Mouse (Mus musculus) stomach, embryonic 16.5 days (tissue): ENCODE measurements around the gene Sh2d7. TPM values are rescaled to one million over a fixed set of nuclear protein-coding genes. Genes with fewer than 3 reads are reported as not detected.
"Not testable (repeated sequence)": the region's sequence is repeated elsewhere in the genome, so short reads cannot be mapped to it uniquely, and the experiment has no call there.

ENCODE experiments used
- ATAC-seq: fragments of 200-750 bp; cut with Nextera tagmentation; 2 replicates; pipeline ENCODE4 v1.8.0; 2017; ENCODE audit warnings: moderate number of reproducible peaks, moderate TSS enrichment; ENCODE audit not compliant: insufficient read depth, low FRiP score
- H3K27ac ChIP-seq: fragments of 300-500 bp; sonication (generic); 2 replicates; pipeline ENCODE4 v1.5.1; 2014; ENCODE audit warnings: low read length
- H3K27me3 ChIP-seq: fragments of 300-500 bp; sonication (generic); 2 replicates; pipeline ENCODE4 v1.6.1; 2014; ENCODE audit warnings: low read length, control low read depth, mixed read lengths; ENCODE audit not compliant: control insufficient read depth, insufficient read depth
- H3K36me3 ChIP-seq: fragments of 300-500 bp; sonication (generic); 2 replicates; pipeline ENCODE4 v1.6.1; 2014; ENCODE audit warnings: low read length; ENCODE audit not compliant: control insufficient read depth, insufficient read depth
- H3K4me1 ChIP-seq: fragments of 300-500 bp; sonication (generic); 2 replicates; pipeline ENCODE4 v1.6.1; 2014; ENCODE audit warnings: low read length, control low read depth, mixed read lengths; ENCODE audit not compliant: control insufficient read depth, insufficient read depth
- H3K4me2 ChIP-seq: fragments of 300-500 bp; sonication (generic); 2 replicates; pipeline ENCODE4 v1.6.1; 2014; ENCODE audit warnings: low read depth, low read length, mixed read lengths
- H3K4me3 ChIP-seq: fragments of 300-500 bp; sonication (generic); replicated peaks from 2 replicates; pipeline ENCODE4 v1.5.1; 2014; ENCODE audit warnings: mild to moderate bottlenecking, low read length
- H3K9ac ChIP-seq: fragments of 300-500 bp; sonication (generic); 2 replicates; pipeline ENCODE4 v1.6.1; 2014; ENCODE audit warnings: low read length
- H3K9me3 ChIP-seq: fragments of 300-500 bp; sonication (generic); replicated peaks from 2 replicates; pipeline ENCODE4 v1.6.1; 2016; ENCODE audit warnings: low read length, control low read depth; ENCODE audit not compliant: control insufficient read depth
- WGBS: fragments of 180-500 bp; shearing (Covaris S2); extraction: QIAGEN DNeasy Blood & Tissue Kit; methylation state at CpG from one replicate; pipeline ENCODE4 v1.1.7; 2014; 5-methylcytosine and 5-hydroxymethylcytosine counted together
- polyA plus RNA-seq: library from polyadenylated mRNA; unstranded; fragments of >200 nt; fragmentation: Nextera tagmentation; extraction: Ambion mirVana; gene quantifications from 2 replicates; pipeline ENCODE4 v1.2.1, GENCODE M21; 2015

Sh2d7 gene
- polyA plus RNA-seq, 1 experiment from 2014 or later, result not detected

DNA sequence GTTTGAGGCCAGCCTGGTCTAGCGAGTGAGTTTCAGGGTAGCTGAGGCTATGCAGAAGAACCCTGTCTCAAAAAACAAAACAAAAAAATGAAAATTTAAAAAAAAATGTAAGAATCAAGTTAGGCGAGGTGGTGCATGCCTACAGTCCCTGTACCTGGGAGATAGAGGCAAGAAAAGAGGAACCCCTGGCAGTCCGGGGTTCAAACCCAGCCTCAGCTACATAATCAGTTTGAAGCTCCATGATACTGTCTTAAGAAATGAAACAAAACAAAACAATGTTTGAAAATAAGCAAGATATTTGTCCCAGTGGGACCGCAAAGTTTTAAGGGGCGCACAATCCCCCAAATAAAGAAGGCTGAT, 47.0 kb downstream of the Sh2d7 start:
- 28% methylated on average over 5 of the region's 5 CpGs for WGBS
- Histone ChIP-seq H3K4me3 (peak overlapping the region; percentile 96), H3K27me3 (no peaks in the 10 kb centered on the region), H3K9me3 (no peaks in the 10 kb centered on the region), H3K27ac (no peak overlapping the region), H3K9ac (peak overlapping the region; percentile 41; the same call in 1 of the 2 replicates), H3K4me1 (peaks cover 11% of the 10 kb centered on the region), H3K4me2 (peak overlapping the region; percentile 86), H3K36me3 (no peaks in the 10 kb centered on the region)
- ATAC-seq, result 0 out of 2 replicates have a peak, but pooled peaks have one; percentile 1

- H3K4me2 ChIP-seq, result peak within 1 kb of the TSS; percentile 86
- H3K27me3 ChIP-seq, result no peaks in the 10 kb centered on the region
- H3K4me1 ChIP-seq, result peaks cover 11% of the 10 kb centered on the region
- peak within 1 kb of the TSS; percentile 96 for H3K4me3 ChIP-seq
- no peak within 1 kb of the TSS for H3K27ac ChIP-seq
- no peaks in the 10 kb centered on the region for H3K36me3 ChIP-seq
- H3K9me3 ChIP-seq, result no peaks in the 10 kb centered on the region
- under 1% methylated on average over 72 of the region's 73 CpGs for WGBS
- ATAC-seq, result peak; percentile 99
- peak within 1 kb of the TSS; percentile 87 for H3K9ac ChIP-seq
These were observed 47.6 kb downstream of the Sh2d7 start, which contains the start of gene Idh3a for GRCm38 (mm10) chr9:54586199-54587061. Gene Idh3a (plus strand): TSS chr9:54586334.

DNA sequence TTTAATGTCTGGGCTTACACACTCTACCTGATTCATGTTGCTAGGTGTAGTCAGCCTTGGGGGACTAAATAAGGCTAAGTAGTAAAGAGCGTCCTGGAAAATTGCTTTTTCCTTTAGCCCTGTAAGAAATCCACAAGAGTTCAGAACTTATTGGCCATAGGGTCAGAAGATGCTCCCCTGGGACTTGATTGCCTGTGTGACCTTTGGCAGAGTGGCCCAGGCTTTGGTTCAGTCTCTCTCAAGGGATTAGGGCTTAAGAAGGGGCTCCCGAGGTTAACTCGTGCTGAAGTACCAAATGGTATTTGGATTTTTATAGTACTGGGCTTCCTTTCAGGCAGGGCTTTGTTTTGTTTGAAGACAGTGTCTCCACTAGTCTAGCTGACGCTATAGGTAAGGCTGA, 49.1 kb downstream of the Sh2d7 start:
- H3K4me3 ChIP-seq, result no peak overlapping the region
- 62% methylated on average over 4 of the region's 4 CpGs for WGBS

GRCm38 (mm10) chr9:54593652-54594051, 54.9 kb downstream of the Sh2d7 start:
- not testable (repeated sequence) for H3K4me1 ChIP-seq, H3K9ac ChIP-seq, H3K4me3 ChIP-seq, H3K9me3 ChIP-seq, H3K27me3 ChIP-seq, H3K4me2 ChIP-seq, ATAC-seq, H3K27ac ChIP-seq
- WGBS, result 84% methylated on average over 4 of the region's 4 CpGs
- peaks cover 15% of the 10 kb centered on the region for H3K36me3 ChIP-seq

More for the DNA sequence above, 49.1 kb downstream of the Sh2d7 start:
- peaks cover 11% of the 10 kb centered on the region for H3K4me1 ChIP-seq
- no peaks in the 10 kb centered on the region for H3K9me3 ChIP-seq
- 0 out of 2 replicates have a peak, but pooled peaks cover 4% of the 10 kb centered on the region for H3K36me3 ChIP-seq
- H3K27me3 ChIP-seq, result no peaks in the 10 kb centered on the region
- peak overlapping the region; percentile 86; the same call in 1 of the 2 replicates for H3K4me2 ChIP-seq
- H3K27ac ChIP-seq, result no peak overlapping the region
- ATAC-seq, result no peak
- H3K9ac ChIP-seq, result no peak overlapping the region; the same call in 1 of the 2 replicates

Other genes with a start within 250 kb of the Sh2d7 start
- gene Dmxl2, start 37.4 kb upstream of the Sh2d7 start, polyA plus RNA-seq, result 3.6 and 4.0 TPM in 2 replicates
- 7.5 and 8.5 TPM in 2 replicates for gene Cib2, start 21.2 kb downstream of the Sh2d7 start, polyA plus RNA-seq
- 112 and 146 TPM in 2 replicates for gene Idh3a, start 47.4 kb downstream of the Sh2d7 start, polyA plus RNA-seq
- 11.4 and 20.9 TPM in 2 replicates for gene Acsbg1, start 122.9 kb downstream of the Sh2d7 start, polyA plus RNA-seq
- gene Dnaja4, start 159.9 kb downstream of the Sh2d7 start, polyA plus RNA-seq, result 6.2 and 6.5 TPM in 2 replicates
- gene Wdr61, start 195.5 kb downstream of the Sh2d7 start, polyA plus RNA-seq, result 148 and 151 TPM in 2 replicates
- 34.3 and 43.5 TPM in 2 replicates for gene Crabp1, start 225.8 kb downstream of the Sh2d7 start, polyA plus RNA-seq